Mouse (Mus musculus) left cerebral cortex, adult 8-10 months (tissue): Measurements from ENCODE around the gene Snx8. TPM values are rescaled to one million over a fixed set of nuclear protein-coding genes. Genes with fewer than 3 reads are reported as not detected.
"Not testable (repeated sequence)": the region's sequence is repeated elsewhere in the genome, so short reads cannot be mapped to it uniquely, and the experiment has no call there.

ENCODE experiments used
- DNase-seq, 2 experiments: peaks; one replicate each; pipeline ENCODE4 v3.0.0; 2022; ENCODE audit warnings: low spot score in 2 of 2
- total RNA-seq, 4 experiments: library from RNA; stranded (reverse); gene quantifications; 2 replicates each; pipeline ENCODE4 v1.2.4; 2022

Gene Snx8
- total RNA-seq, 4 experiments from 2014 or later: 12.5 to 14.7 (median 13.0) TPM

- DNase-seq: no peak
Measured at GRCm38 (mm10) chr5:140384462-140384861, 4.6 kb downstream of the Snx8 start.

- DNase-seq: no peak
Measured at GRCm38 (mm10) chr5:140383559-140383958, 5.5 kb downstream of the Snx8 start.

- DNase-seq: no peak
Measured at GRCm38 (mm10) chr5:140382688-140383087, 6.4 kb downstream of the Snx8 start.

- DNase-seq: no peak
Measured at GRCm38 (mm10) chr5:140381156-140381555, 7.9 kb downstream of the Snx8 start.

DNA sequence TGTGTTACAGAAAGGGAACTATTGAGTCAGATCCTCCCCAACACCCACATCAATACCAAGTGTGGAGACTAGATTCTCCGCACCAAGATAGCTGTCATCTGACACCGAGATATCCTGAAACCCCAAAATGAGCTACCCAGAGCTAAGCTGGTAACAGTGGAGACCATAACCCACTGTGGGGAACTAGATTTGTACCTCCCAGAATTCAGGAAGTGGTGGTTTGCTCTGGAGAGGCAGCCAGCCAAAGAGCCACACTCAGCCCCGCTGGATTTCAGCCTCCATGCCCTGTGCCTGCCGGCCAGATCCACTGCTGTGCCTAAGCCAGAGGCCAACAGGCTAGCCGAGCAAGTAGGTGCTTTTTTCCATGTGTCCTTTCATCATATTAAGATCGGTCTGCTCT, 9.8 kb downstream of the Snx8 start:
- DNase-seq: no peak

GRCm38 (mm10) chr5:140378121-140378853, 10.8 kb downstream of the Snx8 start:
- no peak for DNase-seq

DNA sequence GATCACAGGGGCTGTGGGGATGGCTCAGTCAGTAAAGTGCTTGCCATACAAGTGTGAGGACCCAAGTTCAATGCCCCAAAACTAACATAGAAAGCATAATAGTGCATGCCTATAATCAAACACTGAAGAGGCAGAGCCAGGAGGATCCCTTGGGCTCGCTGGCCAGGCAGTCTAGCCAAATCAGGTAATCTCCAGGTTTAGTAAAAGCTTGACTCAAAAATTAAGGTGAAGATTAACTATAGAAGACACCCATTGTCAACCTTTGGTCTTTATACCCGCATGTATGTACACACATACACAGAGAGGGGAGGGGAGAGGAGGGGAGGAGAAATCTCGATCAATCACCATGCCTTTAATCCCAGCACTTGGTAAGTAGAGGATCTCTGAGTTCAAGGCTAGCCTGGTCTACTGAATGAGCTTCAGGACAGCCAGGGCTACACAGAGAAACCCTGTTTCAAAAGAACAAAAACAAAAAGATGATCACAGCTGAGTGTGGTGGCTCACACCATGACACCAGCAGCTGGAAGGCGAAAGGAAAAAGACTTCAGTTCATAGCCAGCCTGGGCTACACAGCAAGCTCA, 13.7 kb downstream of the Snx8 start:
- DNase-seq: no peak

- peak in 1 of 2 experiments; percentile 22 for DNase-seq
Measured at GRCm38 (mm10) chr5:140374226-140374625, 14.8 kb downstream of the Snx8 start.

DNA sequence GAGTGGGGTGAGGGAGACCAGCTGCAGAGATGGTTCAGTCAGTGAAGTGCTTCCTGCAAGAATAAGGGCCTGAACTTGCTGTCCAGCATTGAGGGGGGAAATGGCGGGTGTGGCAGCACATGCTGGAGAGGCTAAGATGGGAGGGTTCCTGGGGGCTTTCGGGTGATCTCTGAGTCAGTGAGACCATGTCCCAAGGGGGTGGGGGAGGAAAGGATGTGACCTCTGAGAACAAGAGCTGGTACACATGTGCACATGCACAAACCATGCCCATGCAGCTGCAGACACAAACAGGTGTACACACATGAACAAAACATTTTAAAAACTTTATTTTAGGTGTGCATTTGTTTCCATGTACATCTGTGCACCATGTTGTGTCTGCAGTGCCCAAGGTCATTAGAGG, 15.4 kb downstream of the Snx8 start:
- no peak for DNase-seq

DNA sequence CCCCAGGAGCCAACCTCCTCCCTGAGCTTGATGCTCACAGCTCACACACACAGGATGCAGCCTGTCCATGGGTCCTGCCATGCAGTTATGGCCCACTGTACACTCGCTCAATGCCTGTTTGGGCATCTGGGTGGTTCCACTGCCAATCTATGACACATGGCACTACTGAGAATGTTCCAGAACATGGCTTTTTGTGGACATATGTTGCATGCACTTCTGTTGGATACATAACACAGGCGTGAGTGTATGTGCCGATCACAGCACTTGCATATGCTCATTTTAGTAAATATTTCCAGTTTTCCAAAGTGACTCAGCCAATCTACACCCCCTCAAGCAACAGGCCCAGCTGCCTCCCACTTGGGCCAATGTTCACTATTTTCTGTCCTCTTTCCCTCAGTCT, 17.4 kb downstream of the Snx8 start:
- DNase-seq: peak in 1 of 2 experiments; percentile 57

DNA sequence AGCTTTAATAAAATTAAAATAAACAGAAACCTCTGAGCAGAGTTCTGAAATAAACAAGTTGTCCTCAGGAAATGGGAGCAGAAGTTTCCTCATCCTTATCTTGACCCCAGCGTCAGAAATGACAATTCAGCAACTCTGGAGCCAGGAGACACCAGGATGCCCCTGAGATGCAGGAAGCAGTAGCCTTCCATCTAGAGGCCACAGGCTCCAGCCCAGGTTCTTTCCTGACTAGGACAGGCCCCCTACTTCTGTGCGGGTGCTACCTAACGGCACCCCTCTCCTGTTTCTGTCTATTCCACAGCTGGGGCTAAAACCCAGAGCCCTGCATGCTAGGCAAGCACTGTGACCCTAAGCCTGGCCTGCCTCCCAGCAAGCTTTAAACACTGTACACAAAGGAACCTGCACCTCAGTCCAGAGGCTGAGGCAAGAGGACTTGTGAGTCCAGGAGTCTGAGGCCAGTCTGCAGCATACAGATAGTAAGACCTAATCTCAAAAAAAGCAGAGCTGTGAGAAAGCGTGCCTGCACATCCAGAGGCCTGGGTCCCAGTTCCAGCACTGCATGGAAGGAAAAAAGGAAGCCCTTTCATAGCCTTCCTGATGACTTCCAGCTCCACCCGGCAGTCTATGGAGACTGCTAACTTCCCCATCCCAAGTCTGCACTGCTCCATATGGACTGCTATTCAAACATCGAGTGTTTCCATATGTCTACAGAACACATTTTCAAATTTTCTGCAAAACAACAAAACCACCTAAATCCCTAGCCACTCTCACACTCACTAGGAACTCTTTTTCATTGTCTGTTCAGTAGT, 18.4 kb downstream of the Snx8 start:
- no peak for DNase-seq

GRCm38 (mm10) chr5:140369466-140369865, 19.6 kb downstream of the Snx8 start:
- no peak for DNase-seq

DNA sequence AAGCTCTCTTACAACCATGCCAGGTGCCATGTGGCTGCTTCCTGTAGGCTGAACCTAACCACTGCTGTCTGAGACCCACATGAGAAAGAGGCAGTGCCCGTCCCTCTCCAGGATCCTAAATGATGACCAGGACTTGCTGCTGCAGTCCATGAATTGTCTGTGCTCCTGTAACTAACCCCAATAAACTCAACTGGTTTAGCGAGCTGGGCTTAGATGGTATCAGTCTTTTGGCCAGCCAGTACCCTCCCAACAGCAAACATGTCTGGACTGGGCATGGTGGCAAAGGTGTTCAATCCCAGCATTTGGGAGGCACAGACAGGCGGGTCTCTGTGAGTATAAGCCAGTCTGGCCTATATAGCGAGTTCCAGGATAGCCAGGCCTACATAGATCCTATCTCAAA, 20.1 kb downstream of the Snx8 start:
- DNase-seq: no peak

GRCm38 (mm10) chr5:140368126-140368525, 20.9 kb downstream of the Snx8 start:
- not testable (repeated sequence) for DNase-seq

DNA sequence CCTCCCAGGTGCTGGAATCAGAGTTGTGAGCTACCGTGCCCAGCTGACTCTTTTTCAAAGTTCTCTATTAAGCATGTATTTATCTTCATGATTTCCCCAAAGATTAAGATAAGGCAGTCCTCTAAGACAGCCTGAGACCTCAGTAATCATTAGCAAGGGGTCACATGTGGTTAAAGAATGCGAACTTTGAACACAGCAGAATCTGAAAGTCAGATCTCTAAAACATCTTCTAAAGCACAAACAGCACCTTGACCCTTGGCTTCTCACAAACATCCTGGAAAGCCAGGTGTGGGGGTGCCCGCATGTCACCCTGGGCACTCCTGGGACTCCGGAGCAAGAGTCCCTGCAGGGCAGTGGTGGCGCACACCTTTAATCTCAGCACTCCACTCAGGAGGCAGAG, 24.6 kb downstream of the Snx8 start:
- no peak for DNase-seq

DNA sequence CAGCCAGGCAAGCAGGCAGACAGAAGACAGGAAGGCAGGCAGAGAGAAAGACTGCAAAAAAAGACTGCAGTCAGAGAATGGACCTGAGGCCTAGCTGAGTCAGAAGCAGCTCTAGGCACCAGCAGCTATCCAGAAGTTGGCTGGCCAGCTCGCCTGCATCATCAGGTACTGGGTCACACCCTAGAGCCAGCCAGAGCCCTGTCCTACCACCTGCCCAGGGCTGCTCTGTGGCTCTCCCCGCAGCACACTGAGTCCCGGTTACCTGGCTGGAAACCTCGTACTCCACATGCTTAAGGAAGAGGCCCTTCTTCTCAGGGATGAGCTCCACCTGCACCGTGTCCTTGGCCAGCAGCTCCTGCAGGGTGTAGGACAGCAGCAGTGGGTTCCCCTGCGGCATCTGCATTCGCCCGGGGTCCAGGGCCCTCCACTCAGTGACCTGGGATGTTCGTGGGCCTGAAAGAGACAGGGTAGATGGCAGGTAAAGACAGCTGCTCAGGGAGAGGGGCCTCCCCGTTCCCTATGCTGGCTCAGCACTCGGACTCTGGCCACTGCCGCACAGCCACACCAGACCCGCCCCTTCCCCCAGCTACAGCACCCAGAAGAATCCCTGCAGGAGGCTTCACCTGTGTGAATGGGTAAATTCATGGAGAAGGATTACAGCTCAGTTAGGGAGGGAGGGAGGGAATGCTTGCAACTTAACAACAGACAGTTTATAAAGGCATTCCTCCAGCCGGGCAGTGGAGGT, 29.0 kb downstream of the Snx8 start:
- no peak for DNase-seq

DNA sequence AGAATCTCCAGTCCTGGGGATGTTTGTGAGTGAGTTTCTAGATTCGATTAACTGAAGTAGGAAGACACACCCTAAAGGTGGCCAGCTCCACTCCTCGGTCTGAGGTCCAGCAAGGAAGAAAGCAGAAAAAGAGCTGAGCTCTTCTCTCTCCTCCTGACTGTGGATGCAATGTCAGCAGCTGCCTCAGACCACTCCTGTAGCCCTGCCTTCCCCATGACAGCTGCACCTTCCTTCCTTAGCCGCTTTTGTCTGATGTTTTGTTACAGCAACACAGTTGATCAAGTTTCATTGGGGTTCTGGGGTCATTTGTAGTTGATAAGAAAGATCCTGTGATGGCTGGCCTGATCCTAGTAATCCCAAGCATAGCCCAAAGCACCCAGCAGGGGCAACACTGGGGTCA, 31.6 kb downstream of the Snx8 start:
- no peak for DNase-seq

DNA sequence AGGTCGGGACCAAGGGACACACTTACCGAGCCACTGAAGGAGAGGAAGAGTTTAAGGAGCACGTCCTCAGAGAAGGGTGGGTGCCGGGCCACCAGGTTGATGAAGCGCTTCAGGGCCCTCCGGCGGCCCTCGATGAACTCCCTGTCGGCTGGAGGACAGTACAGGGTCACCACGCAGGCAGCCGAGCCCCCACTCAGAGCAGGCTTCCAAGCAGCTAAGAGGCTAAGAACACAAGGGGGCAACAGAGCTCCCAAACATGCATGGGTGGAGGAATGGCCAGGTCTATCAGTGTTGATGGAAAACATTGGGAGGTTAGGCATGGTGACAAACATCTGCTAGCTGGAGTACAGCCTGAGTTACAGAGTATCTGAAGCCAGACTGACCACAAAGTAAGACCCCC, 33.1 kb downstream of the Snx8 start:
- no peak for DNase-seq

DNA sequence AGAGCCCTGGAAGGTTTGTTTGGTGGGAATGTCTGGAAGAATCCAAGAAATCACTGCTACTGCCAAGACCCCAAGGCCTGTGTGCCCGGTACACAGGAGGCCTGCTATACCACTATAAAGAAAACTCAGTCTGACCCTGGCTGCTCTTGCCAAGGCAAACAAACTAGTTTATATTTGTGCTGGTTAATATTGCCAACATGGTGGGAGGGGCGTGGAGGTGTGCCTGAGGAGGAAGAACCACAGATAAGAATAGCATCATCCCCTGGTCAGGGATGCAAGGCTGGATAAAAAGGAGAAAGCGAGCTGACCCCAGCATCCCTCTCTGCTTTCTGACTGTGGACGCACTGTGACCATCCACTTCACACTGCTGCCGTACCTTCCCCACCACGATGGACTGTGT, 36.7 kb downstream of the Snx8 start:
- no peak for DNase-seq

GRCm38 (mm10) chr5:140350731-140351497, 38.1 kb downstream of the Snx8 start:
- DNase-seq: no peak

DNA sequence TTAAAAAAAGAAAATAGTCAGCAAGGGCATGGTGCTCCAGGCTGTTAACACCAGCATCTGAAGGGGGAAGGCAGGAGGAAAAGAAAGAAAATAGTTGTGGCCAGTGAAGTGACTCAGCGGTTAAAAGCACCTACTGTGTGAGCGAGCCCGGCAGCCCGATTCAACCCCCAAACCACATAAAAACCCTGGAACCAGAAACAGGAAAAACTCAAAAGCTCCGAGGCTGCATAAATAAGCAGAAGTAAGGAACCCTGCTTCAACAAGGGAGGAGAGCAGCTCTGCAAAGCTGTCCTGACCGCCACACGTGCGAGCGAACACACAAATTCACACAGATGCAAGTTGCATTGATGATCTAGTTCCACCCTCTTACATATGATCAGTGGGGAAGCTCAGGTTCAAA, 39.2 kb downstream of the Snx8 start:
- DNase-seq: no peak
